Mouse (Mus musculus) stomach, postnatal 0 days (tissue): ENCODE measurements at regions not wholly inside any gene's neighbourhood (a gene's known extent, or its start where the extent isn't known, plus 50 kb on each side); places are given as distances from the start of the nearest gene placed in this dataset.

Source experiments
- ATAC-seq: fragments of 200-750 bp; cut with Nextera tagmentation; 2 replicates; pipeline ENCODE4 v1.8.0; 2017; ENCODE audit not compliant: low FRiP score, low TSS enrichment
- DNase-seq: peaks from one replicate; pipeline ENCODE4 v3.0.0-alpha.2; 2016; ENCODE audit warnings: low spot score
- H3K27ac ChIP-seq: fragments of 300-500 bp; sonication (generic); replicated peaks from 2 replicates; pipeline ENCODE4 v1.5.1; 2014; ENCODE audit warnings: mild to moderate bottlenecking, control low read depth
- H3K27me3 ChIP-seq: fragments of 300-500 bp; sonication (generic); 2 replicates; pipeline ENCODE4 v1.6.1; 2014; ENCODE audit warnings: low read length; ENCODE audit not compliant: control insufficient read depth, insufficient read depth
- H3K36me3 ChIP-seq: fragments of 300-500 bp; sonication (generic); 2 replicates; pipeline ENCODE4 v1.6.1; 2014; ENCODE audit warnings: low read length, mixed read lengths; ENCODE audit not compliant: control insufficient read depth, insufficient read depth
- H3K4me1 ChIP-seq: fragments of 300-500 bp; sonication (generic); replicated peaks from 2 replicates; pipeline ENCODE4 v1.6.1; 2014; ENCODE audit warnings: antibody characterized with exemption; ENCODE audit not compliant: control insufficient read depth, insufficient read depth
- H3K4me2 ChIP-seq: fragments of 300-500 bp; sonication (generic); replicated peaks from 2 replicates; pipeline ENCODE4 v1.6.1; 2014; ENCODE audit warnings: low read depth, mild to moderate bottlenecking, control low read depth, moderate library complexity
- H3K4me3 ChIP-seq: fragments of 300-500 bp; sonication (generic); 2 replicates; pipeline ENCODE4 v1.5.1; 2014; ENCODE audit warnings: low read depth, low read length, control low read depth
- H3K9ac ChIP-seq: fragments of 300-500 bp; sonication (generic); 2 replicates; pipeline ENCODE4 v1.6.1; 2014; ENCODE audit warnings: mild to moderate bottlenecking, low read length, control low read depth, mixed read lengths
- H3K9me3 ChIP-seq: fragments of 300-500 bp; sonication (generic); 2 replicates; pipeline ENCODE4 v1.6.1; 2016; ENCODE audit warnings: low read length; ENCODE audit not compliant: control insufficient read depth
- CTCF ChIP-seq: IDR thresholded peaks from 2 replicates; pipeline ENCODE4 v1.5.1; 2016; ENCODE audit warnings: antibody characterized with exemption, low read depth, mild to moderate bottlenecking, moderate library complexity
- EP300 ChIP-seq: optimal IDR thresholded peaks from 2 replicates; pipeline ENCODE3; 2016; ENCODE audit warnings: antibody characterized with exemption
- WGBS: fragments of 180-500 bp; shearing (Covaris S2); extraction: QIAGEN DNeasy Blood & Tissue Kit; methylation state at CpG from one replicate; pipeline ENCODE4 v1.1.7; 2014; 5-methylcytosine and 5-hydroxymethylcytosine counted together

DNA sequence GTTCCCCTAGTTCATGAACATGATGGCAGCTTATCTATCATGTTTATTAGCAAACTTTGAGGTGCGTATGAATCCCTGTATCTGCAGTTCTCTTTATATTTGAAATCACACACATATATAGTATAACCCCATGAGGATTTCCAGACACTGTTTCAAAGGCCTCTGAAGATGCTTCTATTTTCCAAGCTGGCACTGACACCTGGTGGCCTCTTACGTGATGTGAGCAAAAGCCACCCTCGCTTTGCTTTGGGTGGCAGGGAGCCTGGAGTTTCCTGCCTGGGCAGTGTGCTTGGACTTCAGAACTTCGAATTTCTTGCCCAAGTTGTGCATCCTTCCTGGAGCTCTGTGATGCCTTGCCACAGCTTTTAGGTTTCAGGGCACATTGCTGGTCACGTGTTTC lies 1817.1 kb downstream of the 9330182O14Rik start:
- WGBS = 69% methylated on average over 5 of the region's 5 CpGs
- Histone ChIP-seq H3K4me1 (no peaks in the 10 kb centered on the region), H3K27ac (no peak overlapping the region), H3K9ac (no peak overlapping the region), H3K4me2 (no peak overlapping the region), H3K4me3 (no peak overlapping the region), H3K27me3 (no peaks in the 10 kb centered on the region), H3K9me3 (no peaks in the 10 kb centered on the region), H3K36me3 (no peaks in the 10 kb centered on the region)
- DNase-seq = peak; percentile 18
- ATAC-seq = no peak
- TF ChIP-seq EP300 (no peak), CTCF (peak; percentile 64)

- ATAC-seq (no peak), DNase-seq (no peak)
- H3K4me2 ChIP-seq = no peak overlapping the region
- H3K9me3 ChIP-seq = no peaks in the 10 kb centered on the region
- H3K4me1 ChIP-seq = no peaks in the 10 kb centered on the region
- H3K27ac ChIP-seq = no peak overlapping the region
- H3K36me3 ChIP-seq = no peaks in the 10 kb centered on the region
- H3K27me3 ChIP-seq = no peaks in the 10 kb centered on the region
- H3K4me3 ChIP-seq = no peak overlapping the region
- TF ChIP-seq EP300 (no peak), CTCF (no peak)
- no peak overlapping the region for H3K9ac ChIP-seq
Observed at GRCm38 (mm10) chr15:41960597-41960996, 1826.4 kb downstream of the 9330182O14Rik start.

- 70% methylated on average over 6 of the region's 6 CpGs for WGBS
- ATAC-seq = no peak
- TF ChIP-seq CTCF = no peak
- TF ChIP-seq EP300 = no peak
Observed at GRCm38 (mm10) chr15:41970877-41971276, 1836.7 kb downstream of the 9330182O14Rik start.

DNA sequence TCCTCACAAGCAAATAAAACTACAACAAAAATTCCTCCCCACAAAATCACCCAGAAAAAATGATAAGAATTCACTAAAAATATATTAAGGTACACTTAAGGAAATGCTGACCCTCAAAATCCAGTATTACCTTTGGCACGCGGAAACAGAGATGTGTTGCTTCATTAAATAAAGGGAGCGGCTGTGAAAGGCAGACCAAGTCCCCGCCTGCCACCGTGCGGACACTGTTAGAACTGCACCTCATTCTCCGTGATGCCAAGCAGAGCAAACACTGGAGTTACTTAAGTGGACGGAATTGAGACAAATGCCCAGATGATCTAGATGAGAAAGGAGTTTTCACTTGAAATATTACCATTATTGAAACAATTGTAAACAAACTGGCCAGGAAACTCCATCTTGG lies 1839.1 kb downstream of the 9330182O14Rik start:
- TF ChIP-seq CTCF (peak; percentile 98), EP300 (no peak)

More at GRCm38 (mm10) chr15:41970877-41971276, 1836.7 kb downstream of the 9330182O14Rik start:
- Histone ChIP-seq H3K27me3 (no peaks in the 10 kb centered on the region), H3K9ac (no peak overlapping the region), H3K4me3 (no peak overlapping the region), H3K27ac (no peak overlapping the region), H3K9me3 (no peaks in the 10 kb centered on the region), H3K4me2 (no peak overlapping the region), H3K36me3 (no peaks in the 10 kb centered on the region), H3K4me1 (no peaks in the 10 kb centered on the region)
- no peak for DNase-seq

GRCm38 (mm10) chr15:41977196-41977595 lies 1843.0 kb downstream of the 9330182O14Rik start:
- no peak overlapping the region for H3K9ac ChIP-seq
- no peaks in the 10 kb centered on the region for H3K4me1 ChIP-seq
- WGBS = 94% methylated on average over 2 of the region's 2 CpGs
- H3K27ac ChIP-seq = no peak overlapping the region
- ATAC-seq (no peak), DNase-seq (no peak)
- no peak overlapping the region for H3K4me2 ChIP-seq
- H3K36me3 ChIP-seq = no peaks in the 10 kb centered on the region
- H3K27me3 ChIP-seq = no peaks in the 10 kb centered on the region
- TF ChIP-seq EP300 (no peak), CTCF (no peak)
- H3K4me3 ChIP-seq = no peak overlapping the region
- H3K9me3 ChIP-seq = no peaks in the 10 kb centered on the region

More for the DNA sequence above, 1839.1 kb downstream of the 9330182O14Rik start:
- DNase-seq = peak; percentile 88
- H3K4me1 ChIP-seq = no peaks in the 10 kb centered on the region
- H3K4me3 ChIP-seq = no peak overlapping the region
- no peaks in the 10 kb centered on the region for H3K36me3 ChIP-seq
- H3K27me3 ChIP-seq = no peaks in the 10 kb centered on the region
- H3K9ac ChIP-seq = no peak overlapping the region
- H3K9me3 ChIP-seq = no peaks in the 10 kb centered on the region
- H3K27ac ChIP-seq = no peak overlapping the region
- ATAC-seq = peak; percentile 65; the same call in 1 of the 2 replicates
- H3K4me2 ChIP-seq = no peak overlapping the region
- WGBS = 4% methylated on average over 8 of the region's 8 CpGs

DNA sequence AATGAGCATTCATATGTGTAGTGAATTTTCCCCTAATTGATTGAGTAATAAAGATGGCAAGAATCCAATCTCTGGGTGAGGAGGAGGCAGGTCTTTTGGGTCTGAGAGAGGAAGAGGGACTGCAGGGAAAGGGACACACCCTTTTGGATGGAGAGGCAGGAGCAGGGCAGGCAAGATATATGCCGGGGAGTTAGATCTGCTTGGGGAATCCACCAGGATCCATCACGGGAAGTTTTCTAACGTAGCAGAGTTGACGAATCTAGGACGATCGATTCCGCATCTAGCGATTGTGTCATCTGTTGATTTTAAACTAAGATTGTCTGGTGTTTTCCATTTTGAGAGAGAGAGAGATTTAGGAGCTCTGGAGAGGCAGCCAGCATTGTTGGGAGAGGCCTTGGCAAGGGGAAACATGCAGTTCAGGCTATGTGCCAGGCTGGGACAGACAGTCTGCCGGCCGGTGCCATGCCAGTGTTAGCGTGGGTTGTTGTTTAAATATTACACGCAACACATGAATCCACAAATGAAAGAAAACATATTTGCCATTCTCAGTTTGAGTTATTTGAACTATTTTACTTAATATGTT lies 1843.6 kb downstream of the 9330182O14Rik start:
- Histone ChIP-seq H3K27ac (no peak overlapping the region), H3K4me1 (no peaks in the 10 kb centered on the region), H3K9ac (no peak overlapping the region), H3K4me2 (no peak overlapping the region), H3K9me3 (no peaks in the 10 kb centered on the region), H3K36me3 (no peaks in the 10 kb centered on the region), H3K4me3 (no peak overlapping the region), H3K27me3 (no peaks in the 10 kb centered on the region)
- no peak for TF ChIP-seq EP300
- TF ChIP-seq CTCF = no peak
- DNase-seq (no peak), ATAC-seq (no peak)
- 76% methylated on average over 12 of the region's 12 CpGs for WGBS
